Mouse (Mus musculus): ENCODE results near the gene Scube1.

Gene Scube1

GRCm38 (mm10) chr15:83724886-83725269 lies at the start of gene Scube1:
TSS of gene Scube1 (minus strand) at chr15:83725021.
- peak; percentile 97 for DNase-seq

GRCm38 (mm10) chr15:83772953-83773352 lies 48.1 kb upstream of the Scube1 start:
- DNase-seq: no peak

- DNase-seq: no peak
These were observed 47.6 kb upstream of the Scube1 start for GRCm38 (mm10) chr15:83772460-83772859.

- no peak for DNase-seq
These were observed 46.7 kb upstream of the Scube1 start for GRCm38 (mm10) chr15:83771346-83772053.

DNA sequence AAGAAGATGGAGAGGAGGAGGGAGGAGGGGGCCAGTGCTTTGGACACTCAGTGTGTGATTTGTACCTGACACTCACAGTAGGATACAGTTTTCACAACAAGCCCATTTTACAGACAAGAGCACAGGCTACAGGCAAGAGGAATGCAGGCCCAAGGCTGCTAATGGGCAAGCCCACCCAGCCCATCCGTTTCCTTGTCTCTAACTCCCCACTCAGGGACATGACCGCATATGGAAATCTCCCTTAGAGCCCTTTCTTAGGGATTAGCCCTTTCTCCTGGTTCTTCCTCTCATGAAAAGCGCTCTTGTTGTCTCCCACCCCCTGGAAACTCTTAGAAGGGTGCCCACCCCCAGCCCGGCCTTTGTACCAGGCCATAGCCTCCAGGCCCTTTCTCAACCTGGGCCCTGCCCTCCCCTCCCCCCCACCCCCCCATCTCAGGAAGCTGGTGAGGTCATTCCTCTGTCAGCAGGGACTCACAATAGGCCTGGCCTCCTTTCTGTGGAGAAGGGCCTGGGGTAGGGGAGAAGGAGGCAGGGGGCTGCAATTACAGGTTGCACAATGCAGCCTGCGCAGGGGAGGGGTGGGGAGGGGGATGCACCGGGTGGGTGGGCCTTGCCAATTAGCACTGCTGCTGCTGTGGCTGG lies 40.7 kb upstream of the Scube1 start:
- peak; percentile 76 for DNase-seq

- DNase-seq: no peak
These were observed 36.7 kb upstream of the Scube1 start for GRCm38 (mm10) chr15:83761512-83761911.

DNA sequence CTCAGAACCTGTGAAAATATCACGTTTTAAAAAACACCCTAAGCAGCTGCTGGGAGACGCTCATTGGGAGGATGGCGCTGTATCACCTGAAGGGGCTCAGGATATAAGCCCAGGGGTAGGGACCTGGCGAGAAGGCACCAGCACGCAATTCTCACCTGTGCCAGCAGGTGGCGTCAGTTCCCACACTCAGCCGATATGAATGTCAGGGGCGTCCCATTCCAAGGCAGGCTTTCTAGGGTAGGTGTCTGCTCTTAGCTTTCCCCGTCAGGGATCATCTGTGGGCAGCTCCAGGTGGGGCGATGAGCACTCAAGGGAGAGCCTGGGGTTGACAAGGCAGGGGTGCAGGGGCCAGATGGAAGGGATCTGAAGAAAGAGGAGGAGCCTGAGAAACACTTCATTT lies 35.9 kb upstream of the Scube1 start:
- peak; percentile 64 for DNase-seq

- no peak for DNase-seq
These were observed 34.1 kb upstream of the Scube1 start for GRCm38 (mm10) chr15:83758958-83759357.

DNA sequence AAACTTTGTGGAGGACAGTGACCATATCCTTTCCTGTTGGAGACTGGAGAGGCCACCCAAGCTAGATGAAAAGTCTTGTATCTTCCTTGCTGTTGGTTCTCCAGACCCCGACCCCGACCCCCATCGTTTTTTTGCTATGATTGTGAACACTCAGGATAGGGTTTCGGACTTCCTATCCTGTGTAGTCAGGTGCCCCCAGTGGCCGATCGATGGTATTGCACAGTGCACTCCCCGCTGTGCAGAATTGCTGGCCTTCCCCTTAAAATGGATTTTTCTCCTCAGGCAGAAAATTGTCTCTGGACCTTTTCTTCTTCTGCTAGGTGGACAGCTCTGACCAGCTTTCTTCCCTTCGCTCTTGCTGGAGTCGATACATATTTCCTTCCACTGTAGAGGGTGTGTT lies 31.9 kb upstream of the Scube1 start:
- DNase-seq: peak; percentile 73

GRCm38 (mm10) chr15:83749436-83749835 lies 24.6 kb upstream of the Scube1 start:
- no peak for DNase-seq

DNA sequence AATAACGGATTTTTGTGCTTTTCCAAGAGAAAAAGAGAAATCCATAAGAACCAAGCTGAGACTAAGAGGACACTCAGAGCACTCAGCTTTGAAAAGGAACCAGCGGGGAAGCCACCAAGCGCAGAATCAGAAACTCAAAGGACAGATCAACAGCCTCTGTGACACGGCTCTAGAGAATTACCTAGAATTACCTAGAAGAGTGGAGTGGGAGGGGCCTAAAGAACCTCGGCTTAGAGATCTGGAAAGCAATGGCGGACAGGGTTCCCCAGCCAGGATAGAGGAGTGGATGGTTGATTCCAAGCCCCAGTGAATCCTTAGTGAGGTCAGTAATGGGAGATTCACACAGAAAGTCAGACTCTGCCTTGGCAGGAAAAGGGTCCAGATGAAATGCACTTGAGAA lies 24.2 kb upstream of the Scube1 start:
- no peak for DNase-seq

DNA sequence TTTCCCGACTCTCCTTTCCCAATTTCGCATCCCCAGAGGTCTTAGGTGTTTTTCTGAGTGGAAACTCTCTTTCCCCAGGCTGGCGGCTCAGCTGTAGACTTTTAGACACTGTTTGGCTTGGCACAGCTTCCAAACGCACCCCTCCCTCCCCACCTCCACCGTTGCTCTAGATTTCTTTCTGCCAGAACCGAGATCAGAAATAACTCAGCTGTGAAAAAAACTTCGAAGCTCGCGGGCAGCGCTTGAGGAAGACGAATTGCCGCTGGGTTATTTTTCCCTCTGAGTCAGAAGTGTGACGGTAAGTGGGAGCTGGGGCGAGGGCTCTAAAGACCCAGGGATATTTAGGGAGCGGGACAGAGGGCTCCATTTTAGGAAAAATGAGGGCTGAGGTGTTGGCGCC lies 21.5 kb upstream of the Scube1 start:
- no peak for DNase-seq

- DNase-seq: no peak
These were observed 17.2 kb upstream of the Scube1 start for GRCm38 (mm10) chr15:83742018-83742417.

DNA sequence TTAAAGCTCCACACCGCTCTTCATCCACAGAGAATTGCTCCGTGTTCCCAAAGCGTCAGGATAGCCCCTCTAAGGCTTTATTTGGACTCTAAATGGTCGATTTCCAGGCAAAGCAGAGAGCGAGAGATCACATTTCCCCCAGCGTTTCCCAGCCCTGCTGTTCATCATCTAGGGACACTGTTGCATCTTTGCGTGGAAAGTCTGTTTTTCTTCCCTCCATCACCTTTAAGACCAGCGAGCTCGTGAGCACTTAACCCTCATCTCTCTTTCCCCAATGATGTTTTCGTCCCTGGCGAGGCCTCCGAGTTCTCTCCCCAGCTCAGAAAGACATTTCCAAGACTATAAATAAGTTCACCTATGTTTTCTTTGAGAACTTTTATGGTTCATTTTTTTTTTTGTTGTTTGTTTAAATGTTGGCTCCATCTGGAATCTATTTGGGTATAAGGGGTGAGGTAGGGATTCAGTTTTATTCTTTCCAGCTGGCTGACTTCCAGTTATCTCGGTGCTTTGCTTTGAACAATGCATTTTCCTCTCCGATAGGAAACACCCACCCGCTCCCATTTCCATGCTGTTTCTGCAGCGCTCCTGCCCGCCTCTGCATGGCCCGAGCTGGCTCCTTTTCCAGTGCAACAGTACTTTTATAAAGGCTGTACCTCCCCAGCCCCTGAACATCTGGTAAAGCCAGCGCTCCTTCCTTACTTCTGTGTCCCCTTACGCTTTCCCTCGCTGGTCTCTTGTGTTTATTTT lies 16.0 kb upstream of the Scube1 start:
- peak; percentile 76 for DNase-seq

GRCm38 (mm10) chr15:83727626-83728025 lies 2.8 kb upstream of the Scube1 start:
- peak; percentile 86 for DNase-seq

- no peak for DNase-seq
These were observed 1.9 kb upstream of the Scube1 start for GRCm38 (mm10) chr15:83726741-83727140.

GRCm38 (mm10) chr15:83725556-83726200 lies 857 bp upstream of the Scube1 start:
- DNase-seq: peak; percentile 56

DNA sequence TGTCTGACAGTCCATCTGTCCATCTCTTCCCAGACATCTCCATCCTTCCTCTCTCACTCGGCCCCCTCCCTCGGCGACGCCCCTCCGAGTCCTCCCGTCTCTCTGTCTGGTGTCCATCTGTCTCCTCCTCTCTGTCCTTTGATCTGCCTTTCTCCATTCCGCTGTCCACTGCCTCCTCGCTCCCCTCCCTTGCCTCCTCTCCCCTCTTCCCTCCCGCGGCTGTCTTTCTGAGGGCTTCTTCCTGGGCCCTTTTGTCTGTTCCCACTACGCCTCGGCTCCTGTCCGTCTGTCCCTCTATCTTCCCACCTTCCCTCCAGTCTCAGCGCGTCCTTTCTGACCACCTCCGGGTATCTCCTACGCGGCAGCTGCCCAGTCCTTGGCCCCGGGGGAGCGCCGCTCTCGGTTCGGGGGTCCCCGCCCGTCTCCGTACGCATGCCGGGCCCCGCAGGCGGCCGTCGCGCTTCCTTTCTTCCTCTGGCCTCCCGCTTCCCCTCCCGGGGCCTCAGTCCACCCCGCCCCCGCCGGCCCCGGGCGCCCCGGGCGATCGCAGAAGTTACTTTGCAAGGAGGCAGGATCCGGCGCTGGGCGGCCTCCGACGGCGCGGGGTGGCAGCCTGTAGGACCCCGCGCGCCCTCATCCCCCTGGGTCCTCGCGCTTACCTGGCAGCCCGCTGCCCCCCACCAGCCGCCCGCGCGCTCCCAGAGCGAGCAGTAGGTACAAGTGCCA lies 498 bp downstream of the Scube1 start:
- peak; percentile 35 for DNase-seq

DNA sequence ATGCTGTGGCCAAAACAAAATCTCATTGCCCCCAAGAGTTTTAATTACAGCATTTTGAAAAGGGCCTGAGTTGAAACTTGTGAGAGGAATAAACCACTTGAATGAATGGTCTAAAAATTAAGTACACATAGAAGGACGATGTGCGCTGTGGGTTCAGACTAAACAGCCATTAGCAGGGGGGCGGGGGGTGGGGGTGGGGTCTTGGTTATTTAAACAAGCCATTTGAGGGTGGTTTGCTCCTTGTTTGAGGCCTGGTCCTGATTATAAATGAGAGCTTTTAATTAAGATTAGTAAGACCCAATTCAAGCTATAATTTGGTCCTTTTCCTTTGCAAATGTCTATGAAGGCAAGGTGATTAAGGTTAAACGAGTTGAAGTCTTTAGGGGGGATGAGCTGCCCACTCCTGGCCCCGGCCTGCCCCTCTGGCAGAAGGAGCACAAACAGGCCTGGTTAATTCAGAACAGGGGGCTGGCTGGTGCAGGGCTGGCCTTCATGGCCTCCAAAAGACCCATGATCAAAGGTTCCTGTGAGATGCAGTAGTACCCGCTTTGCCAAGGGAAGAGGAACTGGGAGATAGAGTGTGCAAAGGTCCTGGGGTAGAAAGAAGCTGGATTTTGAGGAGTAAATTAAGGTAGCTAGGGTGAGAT lies 9.1 kb downstream of the Scube1 start:
- no peak for DNase-seq

- DNase-seq: no peak
These were observed 12.0 kb downstream of the Scube1 start for GRCm38 (mm10) chr15:83712798-83713197.

DNA sequence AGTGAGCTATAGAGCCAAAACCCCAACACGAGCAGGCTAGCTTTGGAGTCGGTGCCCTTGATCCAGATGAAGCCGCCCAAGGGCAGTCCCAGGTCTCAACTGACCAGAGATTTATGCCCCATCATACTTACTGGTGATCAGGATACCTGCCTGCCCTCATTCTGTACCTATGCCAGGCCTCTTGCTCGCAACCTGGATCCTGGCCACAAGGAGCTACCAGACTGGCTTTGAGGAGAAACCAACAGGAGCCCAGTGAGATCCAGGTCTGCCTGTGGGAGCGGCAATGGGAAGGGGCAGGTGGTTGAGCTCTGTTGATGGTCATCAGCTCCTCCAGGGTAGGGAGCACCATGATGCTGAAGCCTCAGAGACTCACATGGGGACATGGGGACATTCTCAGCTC lies 12.5 kb downstream of the Scube1 start:
- DNase-seq: no peak

All from embryo, embryonic 11 days (tissue).